Mouse (Mus musculus) limb, embryonic 10.5 days (tissue): Measurements from ENCODE around the gene Cgnl1. TPM values are rescaled to one million over a fixed set of nuclear protein-coding genes. Genes with fewer than 3 reads are reported as not detected.
A peak's percentile ranks its signal among the peaks of the same experiment; 100 is the strongest.
"Not testable (repeated sequence)": the region's sequence is repeated elsewhere in the genome, so short reads cannot be mapped to it uniquely, and the experiment has no call there.

ENCODE experiments used
- DNase-seq: peaks from one replicate; pipeline ENCODE4 v3.0.0-alpha.2; 2017; ENCODE audit warnings: low spot score
- H3K27ac ChIP-seq: fragments of 300-500 bp; sonication (generic); 2 replicates; pipeline ENCODE4 v1.5.1; 2016; ENCODE audit warnings: mild to moderate bottlenecking
- H3K27me3 ChIP-seq: fragments of 300-500 bp; sonication (generic); 2 replicates; pipeline ENCODE4 v1.6.1; 2016; ENCODE audit warnings: low read depth, mild to moderate bottlenecking; ENCODE audit not compliant: poor library complexity, severe bottlenecking
- H3K36me3 ChIP-seq: fragments of 300-500 bp; sonication (generic); 2 replicates; pipeline ENCODE4 v1.6.1; 2016; ENCODE audit warnings: mild to moderate bottlenecking, moderate library complexity
- H3K4me1 ChIP-seq: fragments of 300-500 bp; sonication (generic); 2 replicates; pipeline ENCODE4 v1.6.1; 2016
- H3K4me3 ChIP-seq: fragments of 300-500 bp; sonication (generic); 2 replicates; pipeline ENCODE4 v1.5.1; 2016; ENCODE audit warnings: mild to moderate bottlenecking, moderate library complexity
- H3K9me3 ChIP-seq: fragments of 300-500 bp; sonication (generic); replicated peaks from 2 replicates; pipeline ENCODE4 v1.6.1; 2016; ENCODE audit warnings: mild to moderate bottlenecking
- WGBS: fragments of 180-500 bp; shearing (Covaris S2); methylation state at CpG from one replicate; pipeline ENCODE4 v1.1.7; 2016; 5-methylcytosine and 5-hydroxymethylcytosine counted together
- polyA plus RNA-seq: library from polyadenylated mRNA; unstranded; fragments of >200 nt; fragmentation: Nextera tagmentation; extraction: Ambion mirVana; gene quantifications from 2 replicates; pipeline ENCODE4 v1.2.1, GENCODE M21; 2016

The Cgnl1 gene
- polyA plus RNA-seq, 1 experiment from 2014 or later = 7.4 TPM

DNA sequence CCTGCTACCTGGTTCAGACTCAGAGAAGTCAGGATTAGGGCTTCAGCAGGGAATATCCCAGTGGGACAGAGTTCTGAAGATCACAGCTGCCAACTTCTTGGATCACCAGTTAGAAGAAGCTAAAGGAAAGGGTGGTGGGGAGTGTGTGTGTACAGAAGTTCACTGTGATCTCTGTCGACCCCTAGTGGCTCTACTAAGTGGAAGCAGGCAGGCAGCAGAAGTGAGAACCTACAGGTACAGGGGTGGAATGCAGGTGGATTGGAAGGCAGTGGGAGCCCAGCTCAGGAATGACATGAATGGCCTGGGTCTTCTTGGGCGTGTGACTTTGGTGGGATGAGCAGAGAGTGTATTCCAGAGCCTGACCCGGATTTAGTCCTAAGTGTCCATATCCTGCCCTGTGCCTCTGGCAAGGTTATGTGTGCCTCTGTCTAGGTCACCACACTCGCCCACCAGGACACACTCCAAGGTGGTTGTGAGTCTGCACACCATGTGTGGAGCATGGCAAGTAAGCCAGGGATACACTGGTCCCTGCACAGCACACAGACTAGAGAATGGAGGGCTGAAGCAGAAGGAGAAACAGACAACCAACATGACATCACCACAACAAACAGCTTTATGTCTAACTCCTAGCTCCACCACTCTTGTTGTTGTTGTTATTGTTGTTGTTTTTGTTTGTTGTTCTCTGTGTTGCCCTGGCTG is 147.4 kb downstream of the Cgnl1 start:
- Histone ChIP-seq H3K4me3 (no peak overlapping the region), H3K27ac (no peak overlapping the region), H3K9me3 (no peaks in the 10 kb centered on the region), H3K27me3 (no peaks in the 10 kb centered on the region), H3K4me1 (peaks cover 7% of the 10 kb centered on the region), H3K36me3 (no peaks in the 10 kb centered on the region)
- WGBS = 45% methylated on average over 4 of the region's 4 CpGs
- DNase-seq = peak; percentile 50

- H3K27me3 ChIP-seq = no peaks in the 10 kb centered on the region
- WGBS = 86% methylated on average over 3 of the region's 3 CpGs
- H3K36me3 ChIP-seq = no peaks in the 10 kb centered on the region
- no peak overlapping the region for H3K4me3 ChIP-seq
- no peak overlapping the region for H3K27ac ChIP-seq
- H3K9me3 ChIP-seq = no peaks in the 10 kb centered on the region
- H3K4me1 ChIP-seq = peaks cover 7% of the 10 kb centered on the region
- DNase-seq = peak; percentile 24
These were observed 148.8 kb downstream of the Cgnl1 start for GRCm38 (mm10) chr9:71622593-71622992.

DNA sequence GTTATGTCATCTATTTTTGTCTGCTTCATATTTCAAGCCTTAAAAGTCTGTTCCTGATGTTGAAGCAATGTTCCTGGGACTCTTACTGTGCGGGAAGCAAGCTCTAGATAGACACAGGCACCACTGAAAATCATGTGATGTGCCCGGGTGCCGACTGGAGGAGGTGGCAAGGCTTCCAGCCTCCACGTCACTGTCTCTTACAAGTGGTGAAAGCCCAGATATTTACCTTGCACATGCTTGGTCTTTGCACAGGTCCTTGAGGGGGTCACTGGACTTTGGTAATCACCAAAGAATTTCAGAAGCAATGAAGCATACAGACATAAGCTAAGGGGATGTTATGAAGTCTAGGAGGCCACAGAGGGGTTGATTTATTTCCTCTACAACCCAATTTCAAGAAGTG is 149.4 kb downstream of the Cgnl1 start:
- H3K4me1 ChIP-seq = peaks cover 7% of the 10 kb centered on the region
- H3K27ac ChIP-seq = no peak overlapping the region
- no peaks in the 10 kb centered on the region for H3K27me3 ChIP-seq
- H3K36me3 ChIP-seq = no peaks in the 10 kb centered on the region
- 91% methylated on average over 4 of the region's 4 CpGs for WGBS
- DNase-seq = no peak
- H3K4me3 ChIP-seq = no peak overlapping the region
- no peaks in the 10 kb centered on the region for H3K9me3 ChIP-seq

DNA sequence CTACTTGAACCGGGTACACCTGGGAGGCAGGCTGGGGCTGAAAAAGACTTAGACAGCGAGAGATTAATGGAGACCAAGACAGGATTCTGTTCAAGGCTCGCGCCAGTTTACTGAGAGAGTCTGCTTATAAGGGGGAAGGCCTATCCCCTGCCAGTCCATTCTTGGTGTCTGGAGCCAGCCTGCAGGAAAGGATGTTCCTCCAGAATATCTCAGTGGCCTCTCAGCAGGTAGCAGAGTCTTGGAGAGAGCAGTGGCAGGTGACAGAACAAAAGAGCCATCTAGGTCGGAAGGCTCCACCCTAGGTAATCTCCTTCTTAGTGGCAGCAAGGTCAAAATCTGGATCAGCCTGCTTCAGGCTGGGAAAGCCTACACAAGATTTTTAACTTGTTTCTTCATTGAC is 151.3 kb downstream of the Cgnl1 start:
- DNase-seq, H3K27me3 ChIP-seq, H3K4me3 ChIP-seq, H3K9me3 ChIP-seq, H3K4me1 ChIP-seq, H3K27ac ChIP-seq, H3K36me3 ChIP-seq: not testable (repeated sequence)
- 90% methylated on average over 5 of the region's 5 CpGs for WGBS

DNA sequence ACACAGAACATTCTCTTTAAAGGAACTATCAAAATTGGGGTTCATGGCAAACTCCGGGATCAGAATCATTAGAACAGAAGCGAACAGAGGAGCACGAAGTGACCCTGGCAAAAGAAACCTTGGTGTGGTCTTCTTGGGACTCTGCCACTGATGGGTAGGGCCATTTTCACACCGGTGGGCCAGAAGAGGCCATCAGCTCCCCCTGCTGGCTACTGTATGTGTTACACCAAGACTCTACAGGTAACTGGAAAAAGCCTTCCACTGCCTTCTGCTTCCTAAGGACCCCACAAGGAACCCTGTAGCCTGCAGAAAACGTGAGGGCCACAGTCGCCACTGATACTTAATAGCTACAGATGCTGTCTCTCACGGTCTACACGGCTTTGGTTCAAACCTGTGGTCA is 154.0 kb downstream of the Cgnl1 start:
- H3K4me3 ChIP-seq = no peak overlapping the region
- no peak overlapping the region for H3K27ac ChIP-seq
- no peaks in the 10 kb centered on the region for H3K36me3 ChIP-seq
- H3K4me1 ChIP-seq = no peaks in the 10 kb centered on the region; the same call in 1 of the 2 replicates
- no peaks in the 10 kb centered on the region for H3K27me3 ChIP-seq
- H3K9me3 ChIP-seq = no peaks in the 10 kb centered on the region
- peak; percentile 60 for DNase-seq
- WGBS = 50% methylated on average over 8 of the region's 8 CpGs

DNA sequence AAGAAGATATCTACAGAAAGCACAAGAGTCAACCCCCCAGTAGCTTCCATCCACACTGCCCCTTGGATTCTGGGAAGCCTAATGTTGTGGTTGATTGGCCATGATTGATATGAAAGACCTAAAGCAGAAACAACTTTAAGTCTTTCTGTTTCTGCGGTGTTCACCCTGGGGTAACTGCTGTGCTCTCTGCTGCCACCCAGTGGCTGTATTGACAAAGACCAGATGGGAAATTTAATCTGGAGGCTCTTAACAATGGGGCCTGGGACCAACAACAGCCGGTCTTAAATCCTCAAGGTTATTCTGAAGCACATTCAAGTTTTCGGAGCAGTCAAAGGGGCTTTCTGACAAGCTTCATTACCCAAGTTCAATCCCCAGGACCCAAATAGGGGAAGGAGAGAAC is 155.2 kb downstream of the Cgnl1 start:
- H3K36me3 ChIP-seq = no peaks in the 10 kb centered on the region
- no peaks in the 10 kb centered on the region for H3K27me3 ChIP-seq
- WGBS = 24% methylated on average over 3 of the region's 3 CpGs
- DNase-seq = peak; percentile 87
- H3K4me3 ChIP-seq = no peak overlapping the region
- no peaks in the 10 kb centered on the region for H3K9me3 ChIP-seq
- H3K27ac ChIP-seq = no peak overlapping the region
- H3K4me1 ChIP-seq = no peaks in the 10 kb centered on the region; the same call in 1 of the 2 replicates

DNA sequence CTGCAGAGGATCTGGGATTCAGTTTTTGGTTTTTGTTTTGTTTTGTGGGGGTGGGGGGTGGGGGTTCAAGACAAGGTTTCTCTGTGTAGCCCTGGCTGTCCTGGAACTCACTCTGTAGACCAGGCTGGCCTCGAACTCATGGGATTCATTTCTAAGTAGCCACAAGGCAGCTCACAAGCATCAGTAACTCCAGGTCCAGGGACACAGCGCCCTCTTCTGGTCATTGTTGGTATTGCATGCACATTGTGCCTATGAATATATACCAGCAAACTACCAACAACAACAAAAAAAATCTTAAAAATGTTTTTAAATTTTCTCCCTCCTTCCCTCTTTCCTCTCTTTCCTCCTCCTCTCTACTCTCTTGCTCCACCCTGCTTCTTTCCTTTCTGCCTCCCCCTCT is 156.8 kb downstream of the Cgnl1 start:
- 32% methylated on average over 2 of the region's 2 CpGs for WGBS
- peak; percentile 71 for DNase-seq
- no peaks in the 10 kb centered on the region for H3K27me3 ChIP-seq
- no peaks in the 10 kb centered on the region for H3K36me3 ChIP-seq
- no peaks in the 10 kb centered on the region for H3K9me3 ChIP-seq
- H3K4me1 ChIP-seq = peaks cover 2% of the 10 kb centered on the region
- no peak overlapping the region for H3K27ac ChIP-seq
- no peak overlapping the region for H3K4me3 ChIP-seq

GRCm38 (mm10) chr9:71612981-71613380 is 158.4 kb downstream of the Cgnl1 start:
- Histone ChIP-seq H3K27ac (no peak overlapping the region), H3K27me3 (no peaks in the 10 kb centered on the region), H3K4me1 (peaks cover 11% of the 10 kb centered on the region), H3K36me3 (no peaks in the 10 kb centered on the region), H3K4me3 (no peak overlapping the region), H3K9me3 (no peaks in the 10 kb centered on the region)
- WGBS = 79% methylated on average over 5 of the region's 6 CpGs
- no peak for DNase-seq

GRCm38 (mm10) chr9:71611876-71612275 is 159.5 kb downstream of the Cgnl1 start:
- 80% methylated on average over 4 of the region's 4 CpGs for WGBS
- Histone ChIP-seq H3K9me3 (no peaks in the 10 kb centered on the region), H3K4me1 (peaks cover 11% of the 10 kb centered on the region), H3K4me3 (no peak overlapping the region), H3K36me3 (no peaks in the 10 kb centered on the region), H3K27ac (no peak overlapping the region), H3K27me3 (no peaks in the 10 kb centered on the region)
- DNase-seq = no peak

- no peak overlapping the region for H3K27ac ChIP-seq
- 82% methylated on average over 6 of the region's 6 CpGs for WGBS
- no peak overlapping the region for H3K4me3 ChIP-seq
- H3K4me1 ChIP-seq = peaks cover 19% of the 10 kb centered on the region
- no peaks in the 10 kb centered on the region for H3K36me3 ChIP-seq
- no peaks in the 10 kb centered on the region for H3K9me3 ChIP-seq
- H3K27me3 ChIP-seq = no peaks in the 10 kb centered on the region
- DNase-seq = no peak
These were observed 162.4 kb downstream of the Cgnl1 start for GRCm38 (mm10) chr9:71609010-71609409.

- no peak for DNase-seq
- Histone ChIP-seq H3K4me1 (peaks cover 19% of the 10 kb centered on the region), H3K27ac (no peak overlapping the region), H3K4me3 (no peak overlapping the region), H3K27me3 (no peaks in the 10 kb centered on the region), H3K36me3 (no peaks in the 10 kb centered on the region), H3K9me3 (no peaks in the 10 kb centered on the region)
- 80% methylated on average over 13 of the region's 13 CpGs for WGBS
These were observed 164.9 kb downstream of the Cgnl1 start for GRCm38 (mm10) chr9:71606296-71607057.

DNA sequence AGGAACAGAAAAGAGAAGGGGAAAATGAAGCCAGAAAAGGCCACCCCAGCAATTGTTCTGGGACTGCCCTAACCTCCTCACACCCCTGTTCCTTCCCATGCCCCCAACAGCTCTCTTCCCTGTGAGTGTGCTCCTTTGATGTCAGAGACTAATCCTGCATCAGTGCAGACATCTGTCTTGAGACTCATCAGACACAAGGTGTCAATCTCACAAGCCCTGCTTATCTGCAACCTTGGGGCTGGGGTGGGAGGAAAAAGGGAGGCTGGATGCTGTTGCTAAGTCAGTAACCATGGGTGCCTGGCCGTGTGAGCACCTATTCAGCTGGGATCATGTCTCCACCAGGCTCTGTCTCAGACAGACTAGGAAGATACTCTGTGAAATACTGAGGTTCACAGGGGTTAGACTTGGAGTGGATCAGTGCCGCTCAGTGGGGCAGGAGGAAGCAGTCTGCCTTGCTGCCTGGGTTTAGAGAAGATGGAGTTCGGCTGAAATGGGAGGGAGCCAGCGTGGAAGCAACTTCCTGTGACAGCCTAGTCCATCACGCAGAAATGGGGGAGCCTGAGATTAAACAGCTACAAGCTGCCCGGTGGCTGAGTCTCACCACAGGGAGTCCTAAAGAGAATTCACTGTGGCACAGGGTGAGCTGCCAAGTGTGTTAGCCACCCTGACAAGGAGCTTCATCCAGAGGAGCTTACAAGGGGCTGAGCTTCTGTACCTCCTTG is 166.3 kb downstream of the Cgnl1 start:
- no peaks in the 10 kb centered on the region for H3K36me3 ChIP-seq
- H3K4me3 ChIP-seq = no peak overlapping the region
- peaks cover 19% of the 10 kb centered on the region for H3K4me1 ChIP-seq
- no peak for DNase-seq
- no peaks in the 10 kb centered on the region for H3K27me3 ChIP-seq
- WGBS = 27% methylated on average over 6 of the region's 6 CpGs
- no peak overlapping the region for H3K27ac ChIP-seq
- H3K9me3 ChIP-seq = no peaks in the 10 kb centered on the region

DNA sequence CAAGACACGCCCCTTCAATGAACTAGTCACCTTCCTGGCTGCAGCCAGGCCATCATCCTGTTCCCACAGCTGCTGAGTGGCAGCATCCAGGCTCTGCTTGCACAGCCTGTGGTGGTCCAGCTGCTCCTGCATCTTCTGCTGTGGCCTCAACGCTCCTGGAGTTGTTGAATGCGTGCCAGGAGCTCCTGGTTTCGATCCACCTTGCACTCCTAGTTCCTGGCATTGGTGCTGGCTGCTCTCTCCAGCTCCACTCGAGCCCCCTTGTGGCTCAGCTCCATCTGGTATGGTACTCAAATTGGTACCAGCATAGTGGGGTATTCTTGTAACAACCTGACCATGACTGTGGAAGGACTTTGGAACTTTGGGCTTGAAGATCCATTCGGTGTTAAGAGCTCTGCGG is 171.5 kb downstream of the Cgnl1 start:
- WGBS = 87% methylated on average over 7 of the region's 7 CpGs
- Histone ChIP-seq H3K36me3 (no peaks in the 10 kb centered on the region), H3K4me3 (no peak overlapping the region), H3K27ac (no peak overlapping the region), H3K27me3 (no peaks in the 10 kb centered on the region), H3K4me1 (peaks cover 10% of the 10 kb centered on the region), H3K9me3 (no peaks in the 10 kb centered on the region)
- no peak for DNase-seq
